Mouse (Mus musculus): ENCODE data around the gene Alkbh2. TPM values are rescaled to one million over a fixed set of nuclear protein-coding genes. Genes with fewer than 3 reads are reported as not detected.

Gene Alkbh2
- polyA plus RNA-seq, 1 experiment from 2014 or later = 13.8 TPM

GRCm38 (mm10) chr5:114147043-114147972 lies 19.3 kb upstream of the Alkbh2 start:
- Histone ChIP-seq H3K36me3 (ENCODE audit: control insufficient read depth, insufficient read depth, low read length) (no peaks in the 10 kb centered on the region), H3K4me2 (no peak overlapping the region), H3K27me3 (ENCODE audit: control insufficient read depth, insufficient read depth, low read length) (no peaks in the 10 kb centered on the region), H3K4me1 (ENCODE audit: control insufficient read depth, insufficient read depth, low read length) (no peaks in the 10 kb centered on the region; the same call in 1 of the 2 replicates), H3K4me3 (ENCODE audit: low read depth, low read length) (no peak overlapping the region), H3K9ac (ENCODE audit: low read length) (no peak overlapping the region), H3K9me3 (ENCODE audit: control insufficient read depth, low read length) (no peaks in the 10 kb centered on the region), H3K27ac (ENCODE audit: low read depth, low read length) (no peak overlapping the region)
- DNase-seq (ENCODE audit: low spot score, missing footprints) = no peak
- 90% methylated on average over 14 of the region's 14 CpGs for WGBS
- ATAC-seq (ENCODE audit: low FRiP score) = no peak

GRCm38 (mm10) chr5:114146028-114146888 lies 18.2 kb upstream of the Alkbh2 start, which contains the start of gene Acacb:
Gene Acacb, plus strand, starts transcription at chr5:114146535.
- ATAC-seq (ENCODE audit: low FRiP score) (no peak), DNase-seq (ENCODE audit: low spot score, missing footprints) (no peak)
- Histone ChIP-seq H3K27ac (ENCODE audit: low read depth, low read length) (no peak within 1 kb of the TSS), H3K36me3 (ENCODE audit: control insufficient read depth, insufficient read depth, low read length) (no peaks in the 10 kb centered on the region), H3K4me3 (ENCODE audit: low read depth, low read length) (no peak within 1 kb of the TSS), H3K27me3 (ENCODE audit: control insufficient read depth, insufficient read depth, low read length) (no peaks in the 10 kb centered on the region), H3K9ac (ENCODE audit: low read length) (no peak within 1 kb of the TSS), H3K4me1 (ENCODE audit: control insufficient read depth, insufficient read depth, low read length) (no peaks in the 10 kb centered on the region; the same call in 1 of the 2 replicates), H3K4me2 (no peak within 1 kb of the TSS), H3K9me3 (ENCODE audit: control insufficient read depth, low read length) (no peaks in the 10 kb centered on the region)
- 57% methylated on average over 19 of the region's 19 CpGs for WGBS

GRCm38 (mm10) chr5:114139175-114139574 lies 11.2 kb upstream of the Alkbh2 start:
- peak; percentile 70; the same call in 1 of the 2 replicates for ATAC-seq (ENCODE audit: low FRiP score)
- no peak overlapping the region for H3K27ac ChIP-seq (ENCODE audit: low read depth, low read length)
- no peaks in the 10 kb centered on the region for H3K4me1 ChIP-seq (ENCODE audit: control insufficient read depth, insufficient read depth, low read length)
- H3K9ac ChIP-seq (ENCODE audit: low read length) = no peak overlapping the region
- H3K9me3 ChIP-seq (ENCODE audit: control insufficient read depth, low read length) = no peaks in the 10 kb centered on the region
- DNase-seq (ENCODE audit: low spot score, missing footprints) = no peak
- peaks cover 6% of the 10 kb centered on the region; the same call in 1 of the 2 replicates for H3K36me3 ChIP-seq (ENCODE audit: control insufficient read depth, insufficient read depth, low read length)
- H3K4me2 ChIP-seq = no peak overlapping the region
- H3K4me3 ChIP-seq (ENCODE audit: low read depth, low read length) = no peak overlapping the region
- WGBS = 53% methylated on average over 9 of the region's 9 CpGs
- H3K27me3 ChIP-seq (ENCODE audit: control insufficient read depth, insufficient read depth, low read length) = no peaks in the 10 kb centered on the region

- Histone ChIP-seq H3K9ac (ENCODE audit: low read length) (no peak overlapping the region), H3K4me2 (no peak overlapping the region), H3K4me1 (ENCODE audit: control insufficient read depth, insufficient read depth, low read length) (peaks cover 1% of the 10 kb centered on the region), H3K4me3 (ENCODE audit: low read depth, low read length) (no peak overlapping the region), H3K27ac (ENCODE audit: low read depth, low read length) (no peak overlapping the region), H3K36me3 (ENCODE audit: control insufficient read depth, insufficient read depth, low read length) (peaks cover 7% of the 10 kb centered on the region; the same call in 1 of the 2 replicates), H3K9me3 (ENCODE audit: control insufficient read depth, low read length) (no peaks in the 10 kb centered on the region), H3K27me3 (ENCODE audit: control insufficient read depth, insufficient read depth, low read length) (no peaks in the 10 kb centered on the region)
- ATAC-seq (ENCODE audit: low FRiP score) (no peak), DNase-seq (ENCODE audit: low spot score, missing footprints) (no peak)
- WGBS = 87% methylated on average over 21 of the region's 21 CpGs
Measured at GRCm38 (mm10) chr5:114138277-114139164, 10.5 kb upstream of the Alkbh2 start.

GRCm38 (mm10) chr5:114137481-114138276 lies 9.7 kb upstream of the Alkbh2 start:
- no peak overlapping the region for H3K4me3 ChIP-seq (ENCODE audit: low read depth, low read length)
- peaks cover 8% of the 10 kb centered on the region; the same call in 1 of the 2 replicates for H3K36me3 ChIP-seq (ENCODE audit: control insufficient read depth, insufficient read depth, low read length)
- H3K9me3 ChIP-seq (ENCODE audit: control insufficient read depth, low read length) = no peaks in the 10 kb centered on the region
- DNase-seq (ENCODE audit: low spot score, missing footprints) = no peak
- ATAC-seq (ENCODE audit: low FRiP score) = no peak
- 0 out of 2 replicates have a peak overlapping the region, but pooled peaks have one; percentile 15 for H3K9ac ChIP-seq (ENCODE audit: low read length)
- 93% methylated on average over 15 of the region's 15 CpGs for WGBS
- H3K27ac ChIP-seq (ENCODE audit: low read depth, low read length) = no peak overlapping the region
- H3K27me3 ChIP-seq (ENCODE audit: control insufficient read depth, insufficient read depth, low read length) = no peaks in the 10 kb centered on the region
- H3K4me2 ChIP-seq = no peak overlapping the region
- H3K4me1 ChIP-seq (ENCODE audit: control insufficient read depth, insufficient read depth, low read length) = peaks cover 6% of the 10 kb centered on the region

- H3K36me3 ChIP-seq (ENCODE audit: control insufficient read depth, insufficient read depth, low read length) = peaks cover 8% of the 10 kb centered on the region; the same call in 1 of the 2 replicates
- no peak overlapping the region for H3K27ac ChIP-seq (ENCODE audit: low read depth, low read length)
- H3K4me2 ChIP-seq = no peak overlapping the region
- no peak overlapping the region for H3K4me3 ChIP-seq (ENCODE audit: low read depth, low read length)
- no peaks in the 10 kb centered on the region for H3K27me3 ChIP-seq (ENCODE audit: control insufficient read depth, insufficient read depth, low read length)
- DNase-seq (ENCODE audit: low spot score, missing footprints) = no peak
- WGBS = 94% methylated on average over 10 of the region's 10 CpGs
- H3K4me1 ChIP-seq (ENCODE audit: control insufficient read depth, insufficient read depth, low read length) = peaks cover 22% of the 10 kb centered on the region
- H3K9ac ChIP-seq (ENCODE audit: low read length) = no peak overlapping the region
- ATAC-seq (ENCODE audit: low FRiP score) = no peak
- H3K9me3 ChIP-seq (ENCODE audit: control insufficient read depth, low read length) = no peaks in the 10 kb centered on the region
Measured at GRCm38 (mm10) chr5:114135516-114135915, 7.5 kb upstream of the Alkbh2 start.

- H3K36me3 ChIP-seq (ENCODE audit: control insufficient read depth, insufficient read depth, low read length) = peaks cover 8% of the 10 kb centered on the region; the same call in 1 of the 2 replicates
- no peaks in the 10 kb centered on the region for H3K9me3 ChIP-seq (ENCODE audit: control insufficient read depth, low read length)
- no peak overlapping the region for H3K9ac ChIP-seq (ENCODE audit: low read length)
- H3K27ac ChIP-seq (ENCODE audit: low read depth, low read length) = no peak overlapping the region
- ATAC-seq (ENCODE audit: low FRiP score) (no peak), DNase-seq (ENCODE audit: low spot score, missing footprints) (no peak)
- 71% methylated on average over 6 of the region's 6 CpGs for WGBS
- peaks cover 24% of the 10 kb centered on the region for H3K4me1 ChIP-seq (ENCODE audit: control insufficient read depth, insufficient read depth, low read length)
- no peak overlapping the region for H3K4me2 ChIP-seq
- no peaks in the 10 kb centered on the region for H3K27me3 ChIP-seq (ENCODE audit: control insufficient read depth, insufficient read depth, low read length)
- H3K4me3 ChIP-seq (ENCODE audit: low read depth, low read length) = no peak overlapping the region
Measured at GRCm38 (mm10) chr5:114134091-114134534, 6.1 kb upstream of the Alkbh2 start.

Data from midbrain, embryonic 11.5 days (tissue).